Mouse (Mus musculus): ENCODE results near the gene Tmem110.
A peak's percentile ranks its signal among the peaks of the same experiment; 100 is the strongest.

Gene Tmem110

DNA sequence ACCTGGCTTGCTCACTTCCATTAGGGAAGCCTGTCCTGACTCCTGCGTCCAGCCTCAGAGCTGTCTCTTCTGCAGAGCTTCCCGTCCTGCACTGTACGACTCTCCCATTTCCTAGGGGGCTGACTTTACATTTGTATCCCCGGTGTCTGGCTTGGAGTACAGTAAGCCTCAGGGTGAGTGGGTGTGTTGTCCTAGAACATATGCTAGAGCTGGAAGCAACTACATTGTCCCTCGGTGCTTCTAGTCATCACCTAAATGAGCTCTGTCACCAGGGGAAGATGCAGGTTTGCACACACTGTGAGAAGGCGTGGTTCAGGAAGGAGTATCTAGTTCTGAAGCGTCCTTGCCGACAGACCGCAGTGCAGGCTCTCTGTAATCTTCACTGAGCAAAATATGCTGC, 37.0 kb downstream of the Tmem110 start:
- DNase-seq (ENCODE audit: low read depth, low spot score): no peak

DNA sequence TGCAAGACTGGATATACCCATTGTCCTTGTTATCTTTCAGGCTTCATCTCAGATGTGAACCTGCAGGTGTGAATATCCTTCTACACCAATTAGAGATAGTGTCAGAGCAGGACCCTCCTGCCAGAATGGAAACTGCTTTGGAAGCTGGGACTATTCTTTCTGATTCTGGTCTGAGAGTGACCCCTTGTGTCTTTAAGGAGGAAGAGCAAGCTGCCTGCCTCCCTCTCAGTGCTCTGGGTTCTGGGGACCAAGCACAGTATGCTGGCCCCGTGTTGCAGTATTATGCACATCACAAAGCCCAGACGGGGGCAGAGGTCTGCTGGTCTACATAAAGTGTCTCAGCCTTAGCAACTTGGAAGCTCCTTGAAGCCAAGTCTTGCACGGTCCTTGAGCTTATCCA, 39.9 kb downstream of the Tmem110 start:
- peak; percentile 60 for DNase-seq (ENCODE audit: low read depth, low spot score)

GRCm38 (mm10) chr14:30867042-30867441, 41.7 kb downstream of the Tmem110 start:
- peak; percentile 75 for DNase-seq (ENCODE audit: low read depth, low spot score)

DNA sequence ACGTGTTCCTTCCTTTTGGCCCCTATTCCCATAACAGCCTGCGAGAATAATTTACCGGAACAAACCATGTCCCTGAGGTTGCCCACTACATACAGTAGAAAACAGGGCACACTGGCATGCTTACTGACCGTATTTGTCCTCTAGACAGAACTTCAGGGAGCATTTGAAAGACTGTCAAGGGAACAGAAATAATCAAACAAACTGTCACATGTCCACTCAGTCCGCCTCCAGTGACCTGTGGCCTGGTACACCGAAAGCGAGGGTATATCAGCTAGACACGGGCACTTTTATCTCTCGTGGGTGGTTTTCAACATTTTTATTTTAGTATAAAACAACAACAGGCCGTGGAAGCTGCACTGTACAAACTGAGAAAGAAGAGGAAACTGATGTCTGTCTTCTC, 43.4 kb downstream of the Tmem110 start:
- DNase-seq (ENCODE audit: low read depth, low spot score): no peak

GRCm38 (mm10) chr14:30869391-30869801, 44.0 kb downstream of the Tmem110 start:
- DNase-seq (ENCODE audit: low read depth, low spot score): no peak

- no peak for DNase-seq (ENCODE audit: low read depth, low spot score)
Observed at GRCm38 (mm10) chr14:30870206-30871147, 45.1 kb downstream of the Tmem110 start.

- no peak for DNase-seq (ENCODE audit: low read depth, low spot score)
Observed at GRCm38 (mm10) chr14:30874095-30874700, 48.8 kb downstream of the Tmem110 start.

GRCm38 (mm10) chr14:30875130-30875865, 49.9 kb downstream of the Tmem110 start:
- no peak for DNase-seq (ENCODE audit: low read depth, low spot score)

- DNase-seq (ENCODE audit: low read depth, low spot score): no peak
Observed at GRCm38 (mm10) chr14:30875955-30876354, 50.6 kb downstream of the Tmem110 start.

GRCm38 (mm10) chr14:30876451-30876850, 51.1 kb downstream of the Tmem110 start:
- DNase-seq (ENCODE audit: low read depth, low spot score): no peak

GRCm38 (mm10) chr14:30877827-30878226, 52.4 kb downstream of the Tmem110 start:
- no peak for DNase-seq (ENCODE audit: low read depth, low spot score)

GRCm38 (mm10) chr14:30878958-30879571, 53.7 kb downstream of the Tmem110 start, which contains the start of gene Mustn1:
Mustn1 (plus strand) TSS chr14:30879200.
- no peak for DNase-seq (ENCODE audit: low read depth, low spot score)

GRCm38 (mm10) chr14:30879794-30880193, 54.4 kb downstream of the Tmem110 start:
- DNase-seq (ENCODE audit: low read depth, low spot score): no peak

GRCm38 (mm10) chr14:30880251-30880650, 54.9 kb downstream of the Tmem110 start:
- DNase-seq (ENCODE audit: low read depth, low spot score): no peak

DNA sequence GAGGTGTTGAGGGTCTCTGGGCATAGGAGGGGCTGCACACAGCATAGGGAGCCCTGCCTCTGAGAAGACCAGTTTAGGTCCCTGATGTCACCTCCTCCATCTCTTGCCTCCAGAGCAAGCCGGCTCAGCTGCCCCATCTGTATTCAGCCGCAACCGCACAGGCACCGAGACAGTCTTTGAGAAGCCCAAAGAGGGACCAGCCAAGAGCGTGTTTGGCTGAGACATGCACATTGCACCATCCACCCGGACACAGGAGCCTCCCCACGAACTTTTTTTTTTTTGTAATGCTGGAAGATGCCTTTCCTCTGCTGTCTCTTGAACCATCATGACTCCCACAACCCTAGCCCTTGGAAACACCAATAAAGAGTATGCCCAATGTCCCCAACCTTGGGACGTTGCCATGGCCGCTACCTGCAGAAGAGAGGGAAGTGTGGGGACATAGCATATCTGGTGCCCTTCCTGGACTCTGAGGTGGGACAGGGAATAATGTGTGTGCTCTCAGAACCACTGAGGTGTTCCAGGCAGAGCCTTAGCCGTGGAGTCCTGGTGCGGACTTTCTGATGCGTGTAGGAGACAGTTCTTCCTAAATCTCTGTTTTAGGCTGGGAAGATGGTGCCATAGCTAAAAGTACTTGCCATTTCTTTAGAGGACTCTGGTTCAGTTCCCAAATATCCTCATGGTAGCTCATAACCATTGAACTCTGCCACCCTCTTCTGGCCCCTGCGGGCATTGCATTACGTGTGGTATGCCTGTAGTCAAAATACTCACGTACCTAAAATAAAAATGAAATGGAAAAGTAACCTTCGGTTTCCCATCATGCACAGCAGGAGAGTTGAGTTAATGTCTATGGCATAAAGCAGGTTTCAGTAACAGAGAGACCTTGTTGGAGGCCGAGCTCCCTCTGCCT, 55.7 kb downstream of the Tmem110 start:
- peak; percentile 44 for DNase-seq (ENCODE audit: low read depth, low spot score)

DNA sequence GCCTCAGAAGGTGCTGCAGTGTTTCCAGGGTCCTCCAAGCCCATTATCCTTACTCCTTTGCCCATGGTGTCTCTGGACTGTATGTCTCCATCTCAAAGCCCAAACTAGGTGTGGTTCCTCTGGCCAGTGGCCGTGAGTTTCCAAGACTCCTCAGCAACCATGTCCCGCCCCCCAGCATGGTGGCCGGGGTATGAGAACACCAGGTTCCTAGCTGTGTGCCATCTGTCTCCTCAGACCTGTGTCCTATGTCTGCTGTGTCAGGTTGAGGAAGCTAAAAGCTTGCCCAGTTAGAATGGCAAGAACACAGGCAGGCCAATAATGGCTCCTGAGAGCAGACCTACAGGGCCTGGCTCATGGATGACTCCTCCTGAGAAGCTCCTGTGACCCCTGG, 56.3 kb downstream of the Tmem110 start:
- DNase-seq (ENCODE audit: low read depth, low spot score): no peak

GRCm38 (mm10) chr14:30885298-30885697, 59.9 kb downstream of the Tmem110 start:
- no peak for DNase-seq (ENCODE audit: low read depth, low spot score)

DNA sequence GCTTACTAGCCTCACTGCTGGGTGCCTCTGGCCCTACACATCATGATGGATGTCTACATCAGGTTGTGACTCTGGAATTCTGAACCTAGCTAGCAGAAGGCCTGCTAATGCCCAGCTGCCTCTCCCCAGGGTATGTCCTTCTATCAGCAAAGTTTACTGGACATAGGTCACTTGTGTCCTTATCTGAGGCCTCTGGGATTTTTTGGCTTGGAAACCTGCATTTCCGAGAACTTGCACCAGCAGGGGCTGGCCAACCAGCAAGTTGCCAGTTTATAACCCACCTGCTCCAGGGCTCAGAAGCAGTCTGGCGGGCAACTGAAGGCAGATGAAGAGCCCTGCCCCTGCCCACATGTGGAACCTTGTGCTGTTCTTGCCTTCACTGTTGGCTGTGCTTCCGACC, 60.8 kb downstream of the Tmem110 start, which contains the start of gene Itih4:
Itih4 (plus strand) TSS at position 273 of the 400 bp plus-strand sequence.
- DNase-seq (ENCODE audit: low read depth, low spot score): no peak

- peak; percentile 28 for DNase-seq (ENCODE audit: low read depth, low spot score)
Observed at GRCm38 (mm10) chr14:30888271-30888732, 62.9 kb downstream of the Tmem110 start.

DNA sequence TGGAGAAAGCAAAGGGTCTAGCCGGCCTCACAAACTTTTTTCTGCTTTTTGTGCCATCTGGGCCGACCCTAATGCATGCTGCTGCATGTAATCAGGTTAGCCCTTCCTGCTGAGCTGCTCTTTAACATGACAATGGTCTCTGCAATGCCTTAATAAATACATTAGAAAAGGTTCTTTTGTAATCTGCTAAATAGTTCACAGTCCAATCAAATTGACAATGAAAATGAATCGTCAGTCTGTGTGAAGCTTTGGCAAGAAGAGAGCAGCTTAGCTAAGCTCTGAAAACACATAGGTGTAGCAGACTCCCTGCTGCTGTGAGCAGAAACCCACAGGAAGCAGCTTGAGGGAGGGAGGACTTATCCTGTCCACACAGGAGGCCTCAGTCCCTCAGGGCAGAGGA, 74.6 kb downstream of the Tmem110 start:
- no peak for DNase-seq (ENCODE audit: low read depth, low spot score)
